Mouse (Mus musculus) embryonic fibroblast, embryonic 13.5 days (primary cell): ENCODE measurements at regions not wholly inside any gene's neighbourhood (a gene's known extent, or its start where the extent isn't known, plus 50 kb on each side); places are given as distances from the start of the nearest gene placed in this dataset.

Experiments used
- CTCF ChIP-seq: IDR thresholded peaks from 2 replicates; pipeline ENCODE4 v1.5.1; 2011; ENCODE audit warnings: mild to moderate bottlenecking, control low read depth, low read length, moderate library complexity, borderline replicate concordance; ENCODE audit not compliant: insufficient read depth
- POLR2A ChIP-seq: IDR thresholded peaks from 2 replicates; pipeline ENCODE4 v1.6.1; 2011; ENCODE audit warnings: low read depth, mild to moderate bottlenecking, control low read depth, low read length, moderate library complexity

GRCm38 (mm10) chr15:25302671-25303294 lies 110.8 kb downstream of the Basp1 start:
- TF ChIP-seq CTCF = no peak
- no peak for TF ChIP-seq POLR2A
